Mouse (Mus musculus): ENCODE results near the gene Eomes.

- TF ChIP-seq POLR2A (IDR thresholded peaks at IDR 0.05; ENCODE audit: extremely low read depth, insufficient read depth, low read length) (no peak), CTCF (IDR thresholded peaks at IDR 0.05; ENCODE audit: low read depth, low read length) (no peak)
Observed at GRCm38 (mm10) chr9:118477961-118478360, at the start of gene Eomes.
